Mouse (Mus musculus): ENCODE results near the gene Itfg2. TPM values are rescaled to one million over a fixed set of nuclear protein-coding genes. Genes with fewer than 3 reads are reported as not detected.

Itfg2 gene
- polyA plus RNA-seq (2014; fragmentation: Illumina TruSeq; extraction: RNeasy Lipid Tissue Mini Kit (QIAGEN cat#74804); ENCODE audit: low read depth, low replicate concordance) = 4.5 TPM

DNA sequence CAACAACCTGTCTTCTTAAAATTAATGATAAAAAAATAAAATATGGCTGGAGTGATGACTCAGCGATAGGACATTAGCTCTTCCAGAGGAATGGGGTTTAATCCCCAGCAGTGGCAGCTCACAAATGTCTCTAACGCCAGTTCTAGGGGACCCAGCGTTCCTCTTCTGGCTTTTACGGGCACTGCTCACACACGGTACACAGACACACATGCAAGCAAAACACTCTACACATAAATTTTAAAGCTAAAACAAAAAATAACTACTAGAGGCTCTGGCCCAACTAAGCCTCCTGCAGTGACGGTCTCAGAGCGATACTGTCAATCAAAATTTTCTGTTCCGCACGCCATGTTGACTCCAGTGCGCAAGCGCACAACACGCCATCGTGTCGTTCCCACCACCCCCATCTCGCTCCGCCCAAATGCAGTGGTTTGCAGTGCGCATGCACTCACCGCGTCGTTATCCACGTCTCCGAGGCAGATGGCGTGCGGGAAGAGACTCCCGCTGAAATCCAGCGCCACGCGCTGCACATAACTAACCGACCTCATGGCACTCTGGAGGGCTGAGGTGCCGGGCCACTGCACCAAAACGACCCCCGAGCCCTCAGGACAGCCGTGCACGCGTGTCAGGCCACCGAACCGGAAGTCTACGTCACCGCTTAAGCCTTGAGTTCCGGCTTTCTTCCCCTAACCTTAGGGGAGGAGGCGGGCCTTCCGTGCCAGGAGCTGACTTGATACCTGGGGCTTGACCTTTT, at the start of gene Itfg2:
Gene Itfg2 (minus strand): TSS at position 663 of the 751 bp plus-strand sequence.

DNA sequence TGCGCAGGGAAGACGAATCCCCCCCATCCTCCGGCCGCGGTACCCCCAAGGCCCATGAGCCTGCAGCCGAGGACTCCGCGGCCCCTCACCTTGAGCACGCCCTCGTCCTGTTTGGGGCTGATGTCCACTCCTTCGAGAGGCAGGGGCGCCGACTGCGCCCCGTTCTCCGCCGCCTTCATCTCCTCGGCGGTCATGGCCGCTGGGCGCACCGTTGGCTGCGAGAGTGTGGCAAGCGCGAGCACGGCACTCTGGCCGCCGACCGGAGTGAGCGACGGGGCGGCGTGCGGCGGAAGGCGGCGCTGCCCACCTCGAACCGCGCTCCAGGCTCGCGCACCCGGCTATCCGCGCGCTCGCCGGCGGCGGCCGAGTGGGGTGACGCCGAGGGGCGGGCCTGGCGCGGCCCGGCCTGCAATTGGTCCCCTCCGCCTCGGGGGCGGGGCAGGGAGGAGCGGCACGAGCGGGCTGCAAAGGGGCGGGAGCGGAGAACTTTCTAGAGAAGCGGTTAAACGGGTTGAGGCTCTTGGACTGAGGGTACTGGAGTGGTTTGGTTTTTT, 13.7 kb upstream of the Itfg2 start, which contains the start of gene Fkbp4:
Gene Fkbp4 (minus strand): TSS at position 361 of the 554 bp plus-strand sequence.

DNA sequence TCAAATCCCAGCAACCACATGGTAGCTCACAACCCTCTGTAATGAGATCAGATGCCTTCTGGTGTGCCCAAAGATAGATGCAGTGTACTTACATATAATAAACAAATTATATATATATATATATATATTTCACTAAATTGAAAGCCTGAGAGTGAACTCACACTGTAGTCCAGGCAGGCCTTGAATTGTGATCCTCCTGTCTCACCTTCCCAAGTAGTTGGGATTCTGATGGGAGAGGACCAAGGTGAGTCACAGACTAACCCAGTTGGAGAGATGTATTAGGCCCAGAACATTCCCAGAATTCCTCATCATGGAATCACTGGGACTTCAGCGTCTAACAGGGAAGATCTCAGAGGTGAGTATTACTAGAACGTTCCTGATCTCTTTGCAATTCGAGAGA, 25.7 kb downstream of the Itfg2 start, which contains the start of gene Nrip2:
Gene Nrip2 (plus strand): TSS at position 301 of the 400 bp plus-strand sequence.

DNA sequence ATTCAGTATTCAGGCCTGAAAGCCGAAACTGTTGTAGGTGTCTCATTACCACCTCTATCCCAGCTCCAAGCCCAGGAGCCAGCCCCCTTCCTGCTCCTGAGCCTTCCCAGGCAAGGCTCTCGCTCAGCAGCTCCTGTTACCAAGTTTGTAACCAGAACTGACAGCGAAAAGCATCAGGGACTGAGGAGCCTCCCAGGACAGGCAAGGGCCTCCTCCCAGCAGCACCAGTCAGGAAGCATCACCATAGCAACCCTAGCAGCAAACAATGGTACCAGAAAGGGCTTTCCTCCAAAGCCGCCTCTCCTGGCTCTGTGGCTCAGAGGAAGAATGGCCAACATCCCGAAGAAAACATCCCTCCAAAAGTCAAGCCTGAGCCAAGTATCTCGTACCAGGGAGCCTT, 49.5 kb downstream of the Itfg2 start, which contains the start of the genes Tex52 and Gm44596:
Gene Tex52 (plus strand): TSS at position 265 of the 400 bp plus-strand sequence.
Gene Gm44596 (plus strand): TSS at position 312 of the 400 bp plus-strand sequence.

DNA sequence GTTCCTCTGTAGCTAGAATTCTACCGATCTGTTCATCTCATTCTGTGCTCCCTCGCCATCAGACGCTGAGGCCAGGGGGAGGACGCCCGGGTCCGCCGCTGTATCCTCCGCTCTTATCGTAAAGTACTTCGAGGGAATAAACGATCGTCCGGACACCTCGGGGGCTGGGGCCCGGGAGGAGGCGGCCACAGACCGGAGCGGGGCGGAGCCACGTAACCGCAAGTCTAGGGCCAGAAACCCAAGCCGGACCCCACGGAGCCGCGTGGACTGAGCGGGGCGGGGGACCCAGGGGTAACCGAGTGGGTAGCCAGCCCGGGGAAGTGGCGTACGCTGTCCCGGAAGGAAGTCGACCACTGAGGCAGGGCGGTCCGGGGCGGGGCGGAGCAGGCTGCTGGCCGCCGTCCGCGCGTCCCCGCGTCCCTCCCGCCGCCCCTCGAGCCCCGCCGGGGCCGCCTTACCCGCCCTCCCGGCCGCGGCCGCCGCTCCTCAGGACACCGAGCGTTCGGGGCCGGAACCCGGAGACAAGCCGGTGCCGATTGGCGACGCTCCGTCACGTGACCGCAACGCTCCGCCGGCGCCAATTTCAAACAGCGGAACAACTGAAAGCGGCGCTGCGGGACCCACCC, 62.2 kb downstream of the Itfg2 start, which contains the start of the genes Rhno1 and Foxm1:
Gene Rhno1 (minus strand): TSS at position 531 of the 626 bp plus-strand sequence.
Gene Foxm1 (plus strand): TSS at position 587 of the 626 bp plus-strand sequence.

Other genes with a start within 250 kb of the Itfg2 start
- gene Tead4, start 124.1 kb downstream of the Itfg2 start, polyA plus RNA-seq (2014; fragmentation: Illumina TruSeq; extraction: RNeasy Lipid Tissue Mini Kit (QIAGEN cat#74804); ENCODE audit: low read depth, low replicate concordance) = 1.0 TPM
- gene Tulp3, start 69.1 kb downstream of the Itfg2 start, polyA plus RNA-seq (2014; fragmentation: Illumina TruSeq; extraction: RNeasy Lipid Tissue Mini Kit (QIAGEN cat#74804); ENCODE audit: low read depth, low replicate concordance) = 14.3 TPM
- gene Rhno1, start 62.0 kb downstream of the Itfg2 start, polyA plus RNA-seq (2014; fragmentation: Illumina TruSeq; extraction: RNeasy Lipid Tissue Mini Kit (QIAGEN cat#74804); ENCODE audit: low read depth, low replicate concordance) = 3.2 TPM
- gene Foxm1, start 62.0 kb downstream of the Itfg2 start, polyA plus RNA-seq (2014; fragmentation: Illumina TruSeq; extraction: RNeasy Lipid Tissue Mini Kit (QIAGEN cat#74804); ENCODE audit: low read depth, low replicate concordance) = 1.2 TPM
- not detected for gene Tex52, start 49.5 kb downstream of the Itfg2 start, polyA plus RNA-seq (2014; fragmentation: Illumina TruSeq; extraction: RNeasy Lipid Tissue Mini Kit (QIAGEN cat#74804); ENCODE audit: low read depth, low replicate concordance)
- gene Gm44596, start 49.4 kb downstream of the Itfg2 start, polyA plus RNA-seq (2014; fragmentation: Illumina TruSeq; extraction: RNeasy Lipid Tissue Mini Kit (QIAGEN cat#74804); ENCODE audit: low read depth, low replicate concordance) = not detected
- gene Nrip2, start 25.6 kb downstream of the Itfg2 start, polyA plus RNA-seq (2014; fragmentation: Illumina TruSeq; extraction: RNeasy Lipid Tissue Mini Kit (QIAGEN cat#74804); ENCODE audit: low read depth, low replicate concordance) = 1.9 TPM
- gene Fkbp4, start 13.7 kb upstream of the Itfg2 start, polyA plus RNA-seq (2014; fragmentation: Illumina TruSeq; extraction: RNeasy Lipid Tissue Mini Kit (QIAGEN cat#74804); ENCODE audit: low read depth, low replicate concordance) = 48.2 TPM
- gene Pzp, start 101.8 kb upstream of the Itfg2 start, polyA plus RNA-seq (2014; fragmentation: Illumina TruSeq; extraction: RNeasy Lipid Tissue Mini Kit (QIAGEN cat#74804); ENCODE audit: low read depth, low replicate concordance) = not detected
- gene A2ml1, start 156.7 kb upstream of the Itfg2 start, polyA plus RNA-seq (2014; fragmentation: Illumina TruSeq; extraction: RNeasy Lipid Tissue Mini Kit (QIAGEN cat#74804); ENCODE audit: low read depth, low replicate concordance) = not detected
- gene Klrb1a, start 198.6 kb upstream of the Itfg2 start, polyA plus RNA-seq (2014; fragmentation: Illumina TruSeq; extraction: RNeasy Lipid Tissue Mini Kit (QIAGEN cat#74804); ENCODE audit: low read depth, low replicate concordance) = not detected
- not detected for gene Clec2h, start 237.5 kb upstream of the Itfg2 start, polyA plus RNA-seq (2014; fragmentation: Illumina TruSeq; extraction: RNeasy Lipid Tissue Mini Kit (QIAGEN cat#74804); ENCODE audit: low read depth, low replicate concordance)